Mouse (Mus musculus) myocyte (in vitro differentiated cells): ENCODE results near the gene Nrip1.

Experiments used
- E2F4 ChIP-seq: IDR thresholded peaks from one replicate; pipeline ENCODE4 v1.6.1; 2011; ENCODE audit warnings: mild to moderate bottlenecking, control low read depth, moderate library complexity; ENCODE audit not compliant: insufficient read depth
- MAX ChIP-seq: IDR thresholded peaks from one replicate; pipeline ENCODE4 v1.6.1; 2011; ENCODE audit warnings: low read depth, mild to moderate bottlenecking, control low read depth
- MYOD1 ChIP-seq, 3 experiments: IDR thresholded peaks; one replicate each; pipeline ENCODE4 v1.6.1; 2011; ENCODE audit warnings: control low read depth in 2 of 3, low read depth in 2 of 3, mild to moderate bottlenecking in 2 of 3, moderate library complexity in 1 of 3; ENCODE audit not compliant: insufficient read length in 2 of 3, control insufficient read depth in 1 of 3
- MYOG ChIP-seq, 3 experiments: IDR thresholded peaks; one replicate each; pipeline ENCODE4 v1.6.1; 2011; ENCODE audit warnings: control low read depth in 2 of 3, low read depth in 2 of 3, mild to moderate bottlenecking in 2 of 3; ENCODE audit not compliant: insufficient read length in 2 of 3, control insufficient read depth in 1 of 3, insufficient read depth in 1 of 3
- POLR2A ChIP-seq: IDR thresholded peaks from one replicate; pipeline ENCODE4 v1.6.1; 2011; ENCODE audit warnings: low read depth, mild to moderate bottlenecking, control low read depth, moderate library complexity; ENCODE audit not compliant: insufficient read length
- TCF12 ChIP-seq: IDR thresholded peaks from one replicate; pipeline ENCODE4 v1.6.1; 2011; ENCODE audit warnings: mild to moderate bottlenecking, control low read depth; ENCODE audit not compliant: poor library complexity, insufficient read depth, severe bottlenecking
- TCF3 ChIP-seq: IDR thresholded peaks from one replicate; pipeline ENCODE4 v1.6.1; 2011; ENCODE audit warnings: low read depth, control low read depth; ENCODE audit not compliant: insufficient read length
- USF1 ChIP-seq: IDR thresholded peaks from one replicate; pipeline ENCODE4 v1.6.1; 2011; ENCODE audit warnings: low read depth, mild to moderate bottlenecking, control low read depth, moderate library complexity

GRCm38 (mm10) chr16:76365790-76366406 is 7.7 kb downstream of the Nrip1 start:
- TF ChIP-seq E2F4 (no peak), POLR2A (no peak), MYOD1 (IDR thresholded peaks at IDR 0.05; ENCODE audit: control insufficient read depth in 1 of 3, insufficient read length in 2 of 3, low read depth in 2 of 3) (no peak), MAX (no peak), TCF12 (no peak), USF1 (no peak), TCF3 (no peak), MYOG (IDR thresholded peaks at IDR 0.05; ENCODE audit: control insufficient read depth in 1 of 3, insufficient read depth in 1 of 3, insufficient read length in 2 of 3, low read depth in 2 of 3) (no peak)
